Mouse (Mus musculus) hindbrain, embryonic 14.5 days (tissue): ENCODE measurements around the gene Cep95. TPM values are rescaled to one million over a fixed set of nuclear protein-coding genes. Genes with fewer than 3 reads are reported as not detected.

Experiments used
- ATAC-seq: fragments of 200-750 bp; cut with Nextera tagmentation; 2 replicates; pipeline ENCODE4 v1.8.0; 2017; ENCODE audit warnings: moderate number of reproducible peaks, mild to moderate bottlenecking, moderate TSS enrichment, moderate library complexity; ENCODE audit not compliant: low FRiP score
- DNase-seq: peaks from one replicate; pipeline ENCODE4 v3.0.0-alpha.2; 2015; ENCODE audit warnings: low spot score
- H3K27ac ChIP-seq: fragments of 300-500 bp; sonication (generic); 2 replicates; pipeline ENCODE4 v1.5.1; 2014; ENCODE audit warnings: mild to moderate bottlenecking, moderate library complexity
- H3K27me3 ChIP-seq: fragments of 300-500 bp; sonication (generic); 2 replicates; pipeline ENCODE4 v1.6.1; 2014; ENCODE audit warnings: mild to moderate bottlenecking, low read length, mixed read lengths; ENCODE audit not compliant: control insufficient read depth, insufficient read depth
- H3K36me3 ChIP-seq: fragments of 300-500 bp; sonication (generic); replicated peaks from 2 replicates; pipeline ENCODE4 v1.6.1; 2014; ENCODE audit not compliant: control insufficient read depth, insufficient read depth
- H3K4me1 ChIP-seq: fragments of 300-500 bp; sonication (generic); replicated peaks from 2 replicates; pipeline ENCODE4 v1.6.1; 2014; ENCODE audit warnings: antibody characterized with exemption, low read length, mixed read lengths; ENCODE audit not compliant: control insufficient read depth, insufficient read depth
- H3K4me2 ChIP-seq: fragments of 300-500 bp; sonication (generic); replicated peaks from 2 replicates; pipeline ENCODE4 v1.6.1; 2014; ENCODE audit warnings: mild to moderate bottlenecking, moderate library complexity
- H3K4me3 ChIP-seq: fragments of 300-500 bp; sonication (generic); replicated peaks from 2 replicates; pipeline ENCODE4 v1.5.1; 2014; ENCODE audit warnings: mild to moderate bottlenecking, low read length
- H3K9ac ChIP-seq: fragments of 300-500 bp; sonication (generic); 2 replicates; pipeline ENCODE4 v1.6.1; 2014
- H3K9me3 ChIP-seq: fragments of 300-500 bp; sonication (generic); 2 replicates; pipeline ENCODE4 v1.6.1; 2016; ENCODE audit warnings: low read length; ENCODE audit not compliant: control insufficient read depth
- WGBS: fragments of 180-500 bp; shearing (Covaris S2); extraction: QIAGEN DNeasy Blood & Tissue Kit; methylation state at CpG from one replicate; pipeline ENCODE4 v1.1.7; 2014; 5-methylcytosine and 5-hydroxymethylcytosine counted together
- polyA plus RNA-seq: library from polyadenylated mRNA; unstranded; fragments of >200 nt; fragmentation: Nextera tagmentation; extraction: Ambion mirVana; gene quantifications from 2 replicates; pipeline ENCODE4 v1.2.1, GENCODE M21; 2014

Cep95 gene
- polyA plus RNA-seq, 1 experiment from 2014 or later: 11.4 TPM

DNA sequence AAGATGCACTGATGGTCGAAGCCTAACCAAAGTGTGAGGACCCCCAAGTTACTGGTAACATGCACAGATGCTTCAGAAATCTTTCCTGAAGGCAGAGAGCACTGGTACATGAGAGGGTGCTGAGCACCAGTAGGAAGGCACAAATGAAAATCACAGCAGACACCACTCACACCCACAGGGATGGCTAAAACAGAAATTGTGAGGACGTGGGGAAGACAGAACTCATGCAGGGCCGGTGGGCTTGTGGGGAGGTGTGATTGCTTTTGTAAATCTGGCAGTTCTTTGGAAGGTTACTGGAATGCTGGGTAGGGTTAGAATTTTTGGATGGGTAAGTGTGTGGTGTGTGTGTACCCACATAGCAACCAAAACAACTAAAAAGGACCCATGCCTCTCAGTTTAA is 28.1 kb downstream of the Cep95 start:
- H3K27ac ChIP-seq: peak overlapping the region; percentile 67; the same call in 1 of the 2 replicates
- WGBS: 72% methylated on average over 3 of the region's 3 CpGs
- H3K9ac ChIP-seq: no peak overlapping the region
- peaks cover 13% of the 10 kb centered on the region for H3K4me1 ChIP-seq
- peaks cover 90% of the 10 kb centered on the region for H3K36me3 ChIP-seq
- DNase-seq: no peak
- H3K4me3 ChIP-seq: no peak overlapping the region
- no peaks in the 10 kb centered on the region for H3K27me3 ChIP-seq
- no peaks in the 10 kb centered on the region for H3K9me3 ChIP-seq
- no peak for ATAC-seq
- H3K4me2 ChIP-seq: no peak overlapping the region

DNA sequence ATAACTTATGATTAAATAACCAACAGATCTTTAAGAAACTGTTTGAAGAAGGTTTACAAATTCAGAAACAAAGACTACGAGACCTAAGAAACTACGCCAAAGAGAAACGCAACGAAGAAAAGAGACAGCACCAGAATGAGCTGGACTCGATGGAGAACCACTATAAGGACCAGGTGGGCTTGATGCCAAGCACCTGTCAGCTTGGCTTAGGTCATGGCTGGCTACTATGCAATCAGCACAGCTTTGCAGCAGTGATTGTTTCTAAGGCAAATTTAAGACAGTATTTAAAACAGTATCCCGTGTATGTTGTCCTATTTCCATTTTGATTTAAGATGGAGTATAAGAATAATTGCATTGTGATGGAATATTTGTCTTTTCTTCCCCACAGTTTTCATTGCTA is 28.8 kb downstream of the Cep95 start:
- WGBS: 80% methylated on average over 6 of the region's 6 CpGs
- Histone ChIP-seq H3K9me3 (no peaks in the 10 kb centered on the region), H3K4me2 (no peak overlapping the region), H3K36me3 (peaks cover 92% of the 10 kb centered on the region), H3K9ac (peak overlapping the region; percentile 9; the same call in 1 of the 2 replicates), H3K27me3 (no peaks in the 10 kb centered on the region), H3K27ac (peak overlapping the region; percentile 67), H3K4me3 (no peak overlapping the region), H3K4me1 (peaks cover 13% of the 10 kb centered on the region)
- DNase-seq: peak; percentile 42
- ATAC-seq: no peak

DNA sequence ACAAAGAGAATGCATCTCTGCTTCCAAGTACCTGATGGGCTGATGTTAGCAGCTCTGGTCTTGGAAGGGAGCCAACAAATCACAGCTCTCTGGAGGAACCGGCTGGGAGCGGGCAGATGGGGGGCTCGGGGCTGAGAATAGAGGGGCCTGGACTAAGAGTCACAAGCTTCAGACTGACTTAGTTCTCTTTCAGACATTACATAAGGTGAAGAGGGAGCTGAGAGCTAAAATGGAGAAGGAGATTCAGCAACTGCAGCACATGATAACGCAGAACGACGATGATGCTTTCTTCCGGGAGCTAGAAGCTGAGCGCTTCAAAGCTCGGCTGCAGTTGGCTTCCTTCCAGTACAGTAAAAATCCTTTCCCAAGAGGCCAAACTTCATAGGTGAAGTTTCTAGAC is 29.3 kb downstream of the Cep95 start:
- DNase-seq (peak; percentile 76), ATAC-seq (no peak)
- H3K4me1 ChIP-seq: peaks cover 13% of the 10 kb centered on the region
- H3K27ac ChIP-seq: peak overlapping the region; percentile 67
- H3K4me3 ChIP-seq: no peak overlapping the region
- 58% methylated on average over 9 of the region's 9 CpGs for WGBS
- H3K9ac ChIP-seq: peak overlapping the region; percentile 9; the same call in 1 of the 2 replicates
- H3K36me3 ChIP-seq: peaks cover 91% of the 10 kb centered on the region
- no peaks in the 10 kb centered on the region for H3K27me3 ChIP-seq
- no peaks in the 10 kb centered on the region for H3K9me3 ChIP-seq
- 0 out of 2 replicates have a peak overlapping the region, but pooled peaks have one; percentile 8 for H3K4me2 ChIP-seq

DNA sequence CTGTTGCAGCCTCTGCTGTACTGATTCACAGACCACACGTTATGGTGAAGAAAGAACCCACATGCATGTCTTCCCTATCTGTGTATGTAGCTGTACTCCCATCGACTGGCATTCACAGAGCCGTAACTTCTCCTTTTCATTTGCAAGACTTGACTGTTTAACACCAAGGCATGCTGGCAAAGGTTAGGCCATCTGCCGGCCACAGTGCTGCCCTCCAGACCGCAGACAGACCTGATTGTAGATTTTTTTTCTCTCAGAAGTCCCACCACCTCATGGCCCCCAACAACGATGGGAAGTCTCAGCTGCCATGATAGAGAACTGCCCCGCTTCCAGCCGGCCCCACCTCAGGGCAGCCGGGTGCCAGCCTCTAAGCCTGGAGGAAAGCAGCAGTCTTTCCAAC is 30.5 kb downstream of the Cep95 start:
- peaks cover 89% of the 10 kb centered on the region for H3K36me3 ChIP-seq
- peaks cover 13% of the 10 kb centered on the region for H3K4me1 ChIP-seq
- H3K4me2 ChIP-seq: no peak overlapping the region
- WGBS: 93% methylated on average over 9 of the region's 9 CpGs
- H3K9ac ChIP-seq: no peak overlapping the region
- ATAC-seq (no peak), DNase-seq (no peak)
- no peak overlapping the region for H3K4me3 ChIP-seq
- no peaks in the 10 kb centered on the region for H3K27me3 ChIP-seq
- H3K27ac ChIP-seq: no peak overlapping the region
- H3K9me3 ChIP-seq: no peaks in the 10 kb centered on the region

DNA sequence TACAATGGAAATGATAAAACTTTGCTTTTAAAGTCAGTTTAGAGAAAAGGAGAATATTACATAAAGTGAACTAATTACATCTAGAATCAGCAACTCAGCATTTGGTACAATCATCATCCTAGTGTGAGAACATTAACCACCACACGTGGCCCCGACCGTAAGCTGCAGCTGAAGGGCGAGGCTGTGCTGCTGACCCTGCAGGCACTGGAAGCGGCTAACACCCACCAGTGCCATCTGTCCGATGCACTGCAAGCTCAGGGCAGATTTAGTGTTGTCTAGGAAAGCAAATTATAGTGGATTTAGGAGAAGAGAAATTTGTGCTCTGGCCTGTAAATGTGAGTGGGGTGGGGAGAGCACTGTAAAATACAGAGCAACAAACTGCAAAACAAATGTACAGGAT is 31.2 kb downstream of the Cep95 start:
- Histone ChIP-seq H3K4me1 (peaks cover 13% of the 10 kb centered on the region), H3K4me2 (no peak overlapping the region), H3K9me3 (no peaks in the 10 kb centered on the region), H3K27ac (no peak overlapping the region), H3K27me3 (no peaks in the 10 kb centered on the region), H3K4me3 (no peak overlapping the region), H3K9ac (no peak overlapping the region), H3K36me3 (peaks cover 86% of the 10 kb centered on the region)
- no peak for DNase-seq
- ATAC-seq: no peak
- 82% methylated on average over 6 of the region's 6 CpGs for WGBS

DNA sequence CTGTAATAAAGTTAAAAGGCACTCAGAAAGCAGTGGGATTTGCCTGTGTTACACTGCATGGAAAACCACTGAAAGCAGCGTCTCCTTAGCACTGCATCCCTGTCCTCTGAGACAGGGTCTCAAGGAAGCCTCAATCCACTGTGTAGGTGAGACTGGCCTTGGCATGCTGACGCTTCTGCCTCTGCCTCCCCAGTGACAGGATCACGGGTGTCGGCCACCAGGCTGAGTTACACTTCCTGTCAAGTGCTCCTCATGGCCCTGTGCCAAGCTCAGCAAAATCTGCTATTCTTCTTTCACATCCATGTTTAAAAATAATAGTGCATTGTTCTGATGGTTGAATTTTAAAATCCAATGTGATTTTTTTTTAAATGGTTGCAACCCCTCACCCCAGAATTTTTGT is 31.9 kb downstream of the Cep95 start:
- Histone ChIP-seq H3K27ac (peak overlapping the region; percentile 36; the same call in 1 of the 2 replicates), H3K27me3 (no peaks in the 10 kb centered on the region), H3K36me3 (peaks cover 83% of the 10 kb centered on the region), H3K4me3 (no peak overlapping the region), H3K9me3 (no peaks in the 10 kb centered on the region), H3K4me2 (no peak overlapping the region), H3K9ac (no peak overlapping the region), H3K4me1 (peaks cover 13% of the 10 kb centered on the region)
- DNase-seq: no peak
- WGBS: 61% methylated on average over 4 of the region's 4 CpGs
- no peak for ATAC-seq

DNA sequence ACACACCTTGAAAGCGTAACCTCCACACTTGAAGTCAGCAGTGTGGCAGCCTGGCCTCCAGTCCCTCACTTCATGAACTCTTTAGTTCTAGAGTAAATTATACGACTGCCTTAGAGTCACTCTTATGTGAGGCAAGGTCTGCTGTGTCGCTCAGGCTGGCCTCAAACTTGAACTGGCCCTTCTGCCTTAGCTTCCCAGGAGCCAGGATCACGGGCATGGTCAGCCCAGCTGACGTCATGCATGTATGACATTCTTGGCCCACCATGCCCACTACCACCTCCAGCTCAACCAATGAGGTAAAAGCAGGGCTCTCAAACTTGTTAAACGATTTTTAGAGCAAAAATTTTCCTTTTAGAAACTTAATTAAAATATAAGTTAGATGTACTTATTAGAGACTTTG is 32.3 kb downstream of the Cep95 start:
- Histone ChIP-seq H3K27me3 (no peaks in the 10 kb centered on the region), H3K4me2 (no peak overlapping the region), H3K4me1 (peaks cover 13% of the 10 kb centered on the region), H3K36me3 (peaks cover 81% of the 10 kb centered on the region), H3K27ac (no peak overlapping the region), H3K9me3 (no peaks in the 10 kb centered on the region), H3K9ac (no peak overlapping the region), H3K4me3 (no peak overlapping the region)
- ATAC-seq: no peak
- no peak for DNase-seq
- 88% methylated on average over 6 of the region's 6 CpGs for WGBS

DNA sequence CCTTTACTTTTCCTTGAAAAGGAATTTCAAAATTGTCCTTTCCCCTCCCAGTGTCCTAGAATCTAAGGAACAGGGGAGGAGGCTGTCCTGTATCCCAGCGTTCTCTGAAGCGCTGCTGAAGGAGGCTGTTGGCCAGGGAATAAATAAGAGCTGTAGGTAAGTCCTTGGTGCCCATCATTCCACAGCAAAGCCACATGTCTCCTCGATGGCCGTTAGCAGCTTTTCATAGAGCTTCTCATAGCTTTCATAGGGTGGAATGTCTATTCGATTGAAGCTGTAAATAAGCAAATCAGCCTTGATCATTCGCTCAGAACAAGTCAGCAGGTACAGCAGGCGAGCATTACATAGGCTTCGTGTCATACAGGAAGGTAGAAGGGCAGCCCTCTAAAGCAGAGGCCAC is 33.4 kb downstream of the Cep95 start:
- no peak for DNase-seq
- 91% methylated on average over 8 of the region's 8 CpGs for WGBS
- H3K9ac ChIP-seq: no peak overlapping the region
- H3K27me3 ChIP-seq: no peaks in the 10 kb centered on the region
- H3K4me2 ChIP-seq: no peak overlapping the region
- H3K27ac ChIP-seq: no peak overlapping the region
- no peaks in the 10 kb centered on the region for H3K9me3 ChIP-seq
- peaks cover 79% of the 10 kb centered on the region for H3K36me3 ChIP-seq
- peaks cover 11% of the 10 kb centered on the region for H3K4me1 ChIP-seq
- ATAC-seq: no peak
- H3K4me3 ChIP-seq: no peak overlapping the region

DNA sequence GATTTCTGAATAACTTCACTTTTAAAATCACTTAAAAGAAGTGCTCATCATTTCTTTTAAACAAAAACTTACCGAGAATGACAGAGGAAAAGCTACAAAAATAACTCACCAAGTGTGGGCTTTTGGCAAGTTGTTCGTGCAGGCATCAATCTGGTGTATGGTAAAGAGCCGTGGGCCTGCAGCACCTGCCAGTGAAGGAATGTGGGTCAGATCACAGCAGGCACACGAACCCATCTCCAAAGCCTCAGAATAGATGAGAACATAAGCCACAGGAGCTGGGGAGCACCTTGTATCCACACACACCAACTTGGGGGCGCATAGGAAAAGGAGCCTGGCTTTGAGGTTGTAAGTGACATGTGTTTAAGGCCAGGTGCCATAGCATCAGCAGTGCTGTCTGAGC is 33.9 kb downstream of the Cep95 start:
- Histone ChIP-seq H3K4me3 (no peak overlapping the region), H3K9me3 (no peaks in the 10 kb centered on the region), H3K4me1 (peaks cover 7% of the 10 kb centered on the region; the same call in 1 of the 2 replicates), H3K4me2 (no peak overlapping the region), H3K9ac (no peak overlapping the region), H3K36me3 (peaks cover 79% of the 10 kb centered on the region), H3K27me3 (no peaks in the 10 kb centered on the region), H3K27ac (no peak overlapping the region)
- 85% methylated on average over 5 of the region's 5 CpGs for WGBS
- no peak for ATAC-seq
- no peak for DNase-seq

DNA sequence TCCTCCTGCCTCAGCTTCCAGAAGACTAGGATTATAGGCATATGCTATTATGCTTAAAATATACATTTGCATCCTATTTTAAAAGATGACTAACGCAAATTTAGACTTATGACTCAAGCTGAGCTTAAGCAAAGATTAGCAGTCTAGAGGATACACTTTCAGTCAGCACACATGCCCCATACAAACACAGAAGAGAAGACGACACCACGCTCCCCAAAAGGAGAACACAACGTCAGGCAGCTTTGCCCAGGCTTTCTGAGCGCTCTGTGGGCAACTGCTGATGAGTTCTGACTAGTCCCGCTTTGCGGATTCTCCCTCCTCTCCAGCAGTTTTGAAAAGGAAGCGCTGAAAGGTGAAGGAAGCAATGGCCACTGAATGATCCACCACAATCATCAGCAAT is 34.7 kb downstream of the Cep95 start:
- DNase-seq: no peak
- ATAC-seq: no peak
- Histone ChIP-seq H3K9ac (no peak overlapping the region), H3K27me3 (no peaks in the 10 kb centered on the region), H3K4me3 (no peak overlapping the region), H3K4me1 (no peaks in the 10 kb centered on the region), H3K27ac (no peak overlapping the region), H3K4me2 (no peak overlapping the region), H3K36me3 (peaks cover 79% of the 10 kb centered on the region), H3K9me3 (no peaks in the 10 kb centered on the region)
- 92% methylated on average over 8 of the region's 8 CpGs for WGBS
